In genomic region chr3:144203988-144204412, GRCm38 (mm10) we compare ENCODE assay signal across 7 mouse cellular contexts. TPM values are rescaled to one million over a fixed set of nuclear protein-coding genes. Genes with fewer than 3 reads are reported as not detected.
DNase-seq lines count a peak whose midpoint lies in the region; ATAC-seq and TF ChIP-seq lines count a peak whose summit lies in the region.

No protein-coding gene starts in this region.

- no peaks in the 10 kb centered on the region for H3K9me3 ChIP-seq in neural tube, embryonic 12.5 days

- no peak for ATAC-seq in neural tube, embryonic 12.5 days (ENCODE audit: low FRiP score, low read depth)

- 3% methylated on average over 5 of the region's 5 CpGs for WGBS in spleen, adult 2 months
- WGBS in neural tube, embryonic 12.5 days, result under 1% methylated on average over 5 of the region's 5 CpGs

- TF ChIP-seq CTCF in spleen, adult 2 months (IDR thresholded peaks at IDR 0.05; ENCODE audit: extremely low read depth, insufficient read depth, insufficient read length, insufficient replicate concordance), result no peak

- H3K36me3 ChIP-seq in spleen, adult 2 months (ENCODE audit: control insufficient read depth, insufficient read depth, low read length), result no peaks in the 10 kb centered on the region
- no peaks in the 10 kb centered on the region for H3K36me3 ChIP-seq in neural tube, embryonic 12.5 days

- H3K27ac ChIP-seq in spleen, adult 2 months (ENCODE audit: insufficient read depth, low read length), result peak overlapping the region; percentile 86
- H3K27ac ChIP-seq in neural tube, embryonic 12.5 days, result peak overlapping the region; percentile 99

- no peak for TF ChIP-seq POLR2A in spleen, adult 2 months (IDR thresholded peaks at IDR 0.05; ENCODE audit: low read depth, low read length)

- peak overlapping the region; percentile 96 for H3K9ac ChIP-seq in neural tube, embryonic 12.5 days

- peak overlapping the region; percentile 65 for H3K4me3 ChIP-seq in spleen, adult 2 months (ENCODE audit: extremely low read depth, insufficient read depth, insufficient read length)
- peak overlapping the region; percentile 78 for H3K4me3 ChIP-seq in neural tube, embryonic 12.5 days

- peaks cover 5% of the 10 kb centered on the region for H3K4me1 ChIP-seq in spleen, adult 2 months (ENCODE audit: control insufficient read depth, insufficient read depth, insufficient read length)
- H3K4me1 ChIP-seq in neural tube, embryonic 12.5 days, result peaks cover 17% of the 10 kb centered on the region

- peak overlapping the region; percentile 91 for H3K4me2 ChIP-seq in neural tube, embryonic 12.5 days (replicated peaks)

- no peak for DNase-seq in spleen, adult 2 months (ENCODE audit: low read depth in 1 of 2, low spot score in 2 of 2)
- DNase-seq in spleen, postnatal 10 days (ENCODE audit: low spot score in 2 of 2), result no peak
- peak; percentile 32 for DNase-seq in embryo, embryonic 9.5 days (ENCODE audit: extremely low spot score)
- peak; percentile 38 for DNase-seq in induced T-regulatory cell, adult 2 months (ENCODE audit: low read depth)
- no peak for DNase-seq in frontal cortex, postnatal 36 days (ENCODE audit: low spot score in 2 of 2)
- no peak for DNase-seq in frontal cortex, postnatal 14 days (ENCODE audit: low spot score in 2 of 2)

- no peaks in the 10 kb centered on the region for H3K27me3 ChIP-seq in spleen, adult 2 months (ENCODE audit: control insufficient read depth, insufficient read depth, low read length)
- H3K27me3 ChIP-seq in neural tube, embryonic 12.5 days (replicated peaks), result no peaks in the 10 kb centered on the region

RNA-seq across cellular contexts. Expression of gene Lmo4, which starts 1.0 kb away (rescaled TPM):
- polyA plus RNA-seq in spleen, adult 2 months (2012; rRNA removed), result 37.3 and 38.9 TPM in 2 replicates
- polyA plus RNA-seq in neural tube, embryonic 12.5 days (2016; fragmentation: Nextera tagmentation; extraction: Ambion mirVana), result 53.3 and 58.1 TPM in 2 replicates

Comparison
In these comparisons a context has a peak if more than half of its experiments do, and no peak if none do; other contexts are left out.
1. DNase-seq: peak in embryo, embryonic 9.5 days (single experiment) and induced T-regulatory cell, adult 2 months (single experiment); none in spleen, adult 2 months (0 of 2), spleen, postnatal 10 days (0 of 2), frontal cortex, postnatal 36 days (0 of 2) and frontal cortex, postnatal 14 days (0 of 2).